ENCODE assay signal across 9 mouse cellular contexts in genomic region chr2:12049972-12050371, GRCm38 (mm10).
DNase-seq lines count a peak whose midpoint lies in the region; ATAC-seq and TF ChIP-seq lines count a peak whose summit lies in the region.
"Had no signal": no experiment of that assay in that cellular context is flagged by ENCODE, and none has a peak within 500 bp of the region (broad histone marks: within the 10 kb centered on the region; RNA-seq: fewer than 3 reads in every experiment).

No protein-coding gene starts in this region.

- no peak for ATAC-seq in erythroid progenitor cell, adult 5-6 weeks (replicated peaks; ENCODE audit: low FRiP score, poor library complexity, severe bottlenecking)

- H3K27ac ChIP-seq in kidney, adult 2 months (ENCODE audit: insufficient read depth, low read depth, low read length), result no peak overlapping the region
- H3K27ac ChIP-seq: midbrain, embryonic 12.5 days had no signal

- no peaks in the 10 kb centered on the region for H3K4me1 ChIP-seq in kidney, adult 2 months (ENCODE audit: control insufficient read depth, insufficient read depth, low read length)
- H3K4me1 ChIP-seq: midbrain, embryonic 12.5 days had no signal

- TF ChIP-seq CTCF in kidney, adult 2 months (conservative IDR thresholded peaks at IDR 0.05; ENCODE audit: insufficient read depth, insufficient read length, low read depth, low read length), result peak; percentile 37

- H3K36me3 ChIP-seq in kidney, adult 2 months (ENCODE audit: control insufficient read depth, insufficient read depth, low read length), result no peaks in the 10 kb centered on the region
- H3K36me3 ChIP-seq: midbrain, embryonic 12.5 days had no signal

- TF ChIP-seq POLR2A in kidney, adult 2 months (IDR thresholded peaks at IDR 0.05; ENCODE audit: low read depth, low read length), result no peak

- H3K4me3 ChIP-seq in kidney, adult 2 months (ENCODE audit: insufficient read depth, low read depth, low read length), result no peak overlapping the region
- H3K4me3 ChIP-seq: midbrain, embryonic 12.5 days had no signal

- H3K27me3 ChIP-seq in kidney, adult 2 months (replicated peaks; ENCODE audit: control insufficient read depth, insufficient read depth, low read length), result no peaks in the 10 kb centered on the region
- H3K27me3 ChIP-seq: midbrain, embryonic 12.5 days had no signal

- peak; percentile 45 for DNase-seq in kidney, adult 2 months
- no peak for DNase-seq in kidney, adult 18-20 months
- DNase-seq in right cerebral cortex, adult 2 months (ENCODE audit: low spot score in 2 of 2), result peak; percentile 25 to 38
- no peak for DNase-seq in right cerebral cortex, postnatal 25 days
- peak; percentile 35 to 56 for DNase-seq in kidney, postnatal 36 days
- DNase-seq in gastrocnemius, postnatal 4 days (ENCODE audit: low spot score in 2 of 2), result no peak
- DNase-seq: gastrocnemius, postnatal 25 days had no signal

Comparison
In these comparisons a context has a peak if more than half of its experiments do, and no peak if none do; other contexts are left out.
1. DNase-seq: peak in kidney, adult 2 months (single experiment), right cerebral cortex, adult 2 months (2 of 2) and kidney, postnatal 36 days (2 of 2); none in kidney, adult 18-20 months (single experiment), right cerebral cortex, postnatal 25 days (single experiment) and gastrocnemius, postnatal 4 days (0 of 2).